Mouse (Mus musculus) MEL (cell line): ENCODE results near the gene Mrps21. TPM values are rescaled to one million over a fixed set of nuclear protein-coding genes. Genes with fewer than 3 reads are reported as not detected.
A peak's percentile ranks its signal among the peaks of the same experiment; 100 is the strongest.

ENCODE experiments used
- DNase-seq: peaks from one replicate; pipeline ENCODE4 v3.0.0; 2011; ENCODE audit warnings: low read depth, low spot score
- H3K27ac ChIP-seq: 2 replicates; pipeline ENCODE4 v1.5.1; 2012; ENCODE audit warnings: low read depth, mild to moderate bottlenecking, control low read depth, low read length, moderate library complexity; ENCODE audit not compliant: control insufficient read depth
- H3K27me3 ChIP-seq, 2 experiments: fragments of 150-350 bp in 1 of 2; sonication (generic) in 1 of 2; 2 replicates each; pipeline ENCODE4 v1.6.1; 2012; ENCODE audit warnings: low read length in 2 of 2, mild to moderate bottlenecking in 2 of 2, improper control_type of control experiment in 1 of 2, moderate library complexity in 1 of 2; ENCODE audit not compliant: insufficient read depth in 2 of 2, control insufficient read depth in 1 of 2
- H3K36me3 ChIP-seq, 2 experiments: 2 replicates each; pipeline ENCODE4 v1.6.1; 2012 to 2014; ENCODE audit warnings: low read length in 2 of 2, improper control_type of control experiment in 1 of 2, inconsistent platforms in 1 of 2, mild to moderate bottlenecking in 1 of 2; ENCODE audit not compliant: insufficient read depth in 2 of 2, control insufficient read depth in 1 of 2
- H3K4me1 ChIP-seq, 2 experiments: fragments of 150-350 bp in 1 of 2; sonication (generic) in 1 of 2; 2 replicates each; pipeline ENCODE4 v1.6.1; 2012; ENCODE audit warnings: low read length in 2 of 2, improper control_type of control experiment in 1 of 2, mild to moderate bottlenecking in 1 of 2; ENCODE audit not compliant: insufficient read depth in 2 of 2, control insufficient read depth in 1 of 2
- H3K4me3 ChIP-seq, 2 experiments: fragments of 150-350 bp in 1 of 2; sonication (generic) in 1 of 2; 2 replicates each; pipeline ENCODE4 v1.5.1; 2012; ENCODE audit warnings: low read depth in 2 of 2, low read length in 2 of 2, mild to moderate bottlenecking in 2 of 2, moderate library complexity in 2 of 2, control low read depth in 1 of 2, improper control_type of control experiment in 1 of 2; ENCODE audit not compliant: control insufficient read depth in 1 of 2, insufficient read depth in 1 of 2
- H3K79me2 ChIP-seq: 2 replicates; pipeline ENCODE4 v1.6.1; 2012; ENCODE audit warnings: mild to moderate bottlenecking, low read length, moderate library complexity; ENCODE audit not compliant: control insufficient read depth, poor library complexity, insufficient read depth
- H3K9ac ChIP-seq: 2 replicates; pipeline ENCODE4 v1.6.1; 2012; ENCODE audit warnings: low read depth, mild to moderate bottlenecking, control low read depth, low read length, moderate library complexity; ENCODE audit not compliant: control insufficient read depth, poor library complexity, severe bottlenecking
- H3K9me3 ChIP-seq: fragments of 150-350 bp; sonication (generic); replicated peaks from 2 replicates; pipeline ENCODE4 v1.6.1; 2012; ENCODE audit warnings: mild to moderate bottlenecking, low read length, improper control_type of control experiment, moderate library complexity; ENCODE audit not compliant: insufficient read depth
- BHLHE40 ChIP-seq: IDR thresholded peaks from 2 replicates; pipeline ENCODE4 v1.6.1; 2012; ENCODE audit warnings: low read depth, mild to moderate bottlenecking, inconsistent platforms, low read length, improper control_type of control experiment, borderline replicate concordance
- CHD1 ChIP-seq: IDR thresholded peaks from 2 replicates; pipeline ENCODE4 v1.6.1; 2012; ENCODE audit warnings: low read depth, mild to moderate bottlenecking, inconsistent platforms, low read length, improper control_type of control experiment
- CHD2 ChIP-seq: IDR thresholded peaks from 2 replicates; pipeline ENCODE4 v1.6.1; 2011; ENCODE audit warnings: low read length, improper control_type of control experiment
- ELF1 ChIP-seq: IDR thresholded peaks from 2 replicates; pipeline ENCODE4 v1.6.1; 2014; ENCODE audit warnings: low read depth, mild to moderate bottlenecking, inconsistent platforms, low read length, improper control_type of control experiment, moderate library complexity
- EP300 ChIP-seq, 2 experiments: IDR thresholded peaks; 2 replicates each; pipeline ENCODE4 v1.6.1; 2011; ENCODE audit warnings: improper control_type of control experiment in 2 of 2, low read length in 2 of 2, low read depth in 1 of 2, mild to moderate bottlenecking in 1 of 2
- ETS1 ChIP-seq: IDR thresholded peaks from 2 replicates; pipeline ENCODE4 v1.6.1; 2012; ENCODE audit warnings: low read depth, mild to moderate bottlenecking, inconsistent platforms, low read length, improper control_type of control experiment, moderate library complexity
- GABPA ChIP-seq: IDR thresholded peaks from 2 replicates; pipeline ENCODE4 v1.6.1; 2012; ENCODE audit warnings: low read depth, mild to moderate bottlenecking, inconsistent platforms, low read length, improper control_type of control experiment, moderate library complexity
- GATA1 ChIP-seq: IDR thresholded peaks from 2 replicates; pipeline ENCODE4 v1.6.1; 2011; ENCODE audit warnings: low read depth, low read length, improper control_type of control experiment
- HCFC1 ChIP-seq: IDR thresholded peaks from 2 replicates; pipeline ENCODE4 v1.6.1; 2012; ENCODE audit warnings: low read depth, mild to moderate bottlenecking, inconsistent platforms, low read length, improper control_type of control experiment, moderate library complexity
- JUND ChIP-seq: IDR thresholded peaks from 2 replicates; pipeline ENCODE4 v1.6.1; 2011; ENCODE audit warnings: low read depth, mild to moderate bottlenecking, improper control_type of control experiment, low read length
- MAZ ChIP-seq: IDR thresholded peaks from 2 replicates; pipeline ENCODE4 v1.6.1; 2012; ENCODE audit warnings: low read depth, mild to moderate bottlenecking, inconsistent platforms, low read length, improper control_type of control experiment
- MEF2A ChIP-seq: IDR thresholded peaks from 2 replicates; pipeline ENCODE4 v1.6.1; 2014; ENCODE audit warnings: low read depth, mild to moderate bottlenecking, inconsistent platforms, low read length, improper control_type of control experiment; ENCODE audit not compliant: poor library complexity, insufficient replicate concordance, severe bottlenecking; ENCODE audit errors: extremely low read depth
- MXI1 ChIP-seq: IDR thresholded peaks from 2 replicates; pipeline ENCODE4 v1.6.1; 2011; ENCODE audit warnings: mild to moderate bottlenecking, low read depth, low read length, improper control_type of control experiment
- MYB ChIP-seq: IDR thresholded peaks from 2 replicates; pipeline ENCODE4 v1.6.1; 2011; ENCODE audit warnings: mild to moderate bottlenecking, low read depth, low read length, improper control_type of control experiment
- NELFE ChIP-seq: IDR thresholded peaks from 2 replicates; pipeline ENCODE4 v1.6.1; 2011; ENCODE audit warnings: low read depth, low read length, improper control_type of control experiment
- POLR2AphosphoS5 ChIP-seq: IDR thresholded peaks from 2 replicates; pipeline ENCODE4 v1.6.1; 2012; ENCODE audit warnings: low read depth, borderline replicate concordance, mild to moderate bottlenecking, inconsistent platforms, low read length, moderate library complexity, mixed read lengths
- RAD21 ChIP-seq: IDR thresholded peaks from 2 replicates; pipeline ENCODE4 v1.6.1; 2011; ENCODE audit warnings: mild to moderate bottlenecking, low read depth, low read length, improper control_type of control experiment
- RCOR1 ChIP-seq: IDR thresholded peaks from 2 replicates; pipeline ENCODE4 v1.6.1; 2012; ENCODE audit warnings: low read depth, mild to moderate bottlenecking, inconsistent platforms, low read length, improper control_type of control experiment
- SIN3A ChIP-seq: IDR thresholded peaks from 2 replicates; pipeline ENCODE4 v1.6.1; 2012; ENCODE audit warnings: low read length, improper control_type of control experiment, inconsistent platforms
- SMC3 ChIP-seq: IDR thresholded peaks from 2 replicates; pipeline ENCODE4 v1.6.1; 2011; ENCODE audit warnings: low read depth, low read length, improper control_type of control experiment
- TAL1 ChIP-seq: IDR thresholded peaks from 2 replicates; pipeline ENCODE4 v1.6.1; 2012; ENCODE audit warnings: mild to moderate bottlenecking, inconsistent platforms, low read length, moderate library complexity, mixed read lengths
- USF1 ChIP-seq: IDR thresholded peaks from 2 replicates; pipeline ENCODE4 v1.6.1; 2014; ENCODE audit warnings: low read depth, mild to moderate bottlenecking, inconsistent platforms, low read length, improper control_type of control experiment, moderate library complexity
- USF2 ChIP-seq, 2 experiments: IDR thresholded peaks; 2 replicates each; pipeline ENCODE4 v1.6.1; 2011 to 2012; ENCODE audit warnings: improper control_type of control experiment in 2 of 2, low read length in 2 of 2, borderline replicate concordance in 1 of 2, inconsistent platforms in 1 of 2, low read depth in 1 of 2, mild to moderate bottlenecking in 1 of 2; ENCODE audit not compliant: insufficient read depth in 1 of 2
- ZNF384 ChIP-seq: IDR thresholded peaks from 2 replicates; pipeline ENCODE4 v1.6.1; 2012; ENCODE audit warnings: low read depth, mild to moderate bottlenecking, inconsistent platforms, low read length, improper control_type of control experiment
- polyA plus RNA-seq, 2 experiments: library from polyadenylated mRNA; stranded (reverse) in 1 of 2; unstranded in 1 of 2; fragments of >175 nt in 1 of 2; fragments of >200 nt in 1 of 2; gene quantifications; 2 replicates each; pipeline versions ENCODE4 v1.2.1 to v1.2.4; 2012; ENCODE audit warnings: low replicate concordance in 2 of 2, low read depth in 1 of 2; ENCODE audit not compliant: insufficient read length in 2 of 2, insufficient read depth in 1 of 2, missing spikeins in 1 of 2
- total RNA-seq: library from RNA; depleted of rRNA; stranded (reverse); fragments of 300-350 nt; gene quantifications from 2 replicates; pipeline ENCODE4 v1.2.3, GENCODE M21; 2012

Mrps21 gene
- total and polyA plus RNA-seq, 3 experiments, result 469 to 586 TPM; not detected in 1

DNA sequence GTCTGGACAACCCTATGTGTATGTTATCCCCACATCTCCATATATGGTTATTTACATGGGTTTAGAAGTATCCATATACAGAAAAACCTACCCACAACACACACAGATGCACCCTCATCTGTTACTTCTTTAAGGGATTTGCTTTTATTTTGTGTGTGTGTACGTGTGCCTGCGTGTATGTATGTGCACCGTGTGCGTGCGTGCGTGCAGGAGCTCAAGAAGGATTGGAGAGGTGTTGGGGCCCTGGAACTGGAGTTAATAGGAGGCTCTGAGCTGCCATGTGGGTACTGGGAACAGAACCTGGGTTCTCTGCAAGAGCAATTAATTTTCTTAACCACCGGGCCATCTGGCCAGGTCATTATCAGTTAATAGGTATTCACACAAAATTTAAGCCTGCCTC lies 729 bp upstream of the Mrps21 start:
- peak; percentile 87 for DNase-seq
- peak overlapping the region; percentile 57; the same call in 1 of the 2 replicates for H3K27ac ChIP-seq

DNA sequence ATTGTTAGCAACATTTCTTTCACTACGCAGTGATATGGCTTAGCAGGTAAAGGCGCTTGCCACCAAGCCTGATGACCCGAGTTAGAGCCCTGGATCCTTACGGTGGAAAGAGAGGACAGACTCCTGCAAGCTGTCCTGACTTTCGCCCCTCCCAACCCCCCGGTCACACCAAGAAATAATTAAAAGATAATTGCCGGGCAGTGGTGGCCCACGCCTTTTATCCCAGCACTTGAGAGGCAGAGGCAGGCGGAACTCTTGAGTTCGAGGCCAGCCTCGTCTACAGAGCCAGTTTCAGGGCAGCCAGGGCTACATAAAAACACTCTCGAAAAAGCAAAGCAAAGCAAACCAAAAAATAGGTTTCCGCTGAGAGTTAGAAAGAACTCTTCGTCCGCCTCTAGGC lies 343 bp downstream of the Mrps21 start:
- Histone ChIP-seq H3K4me3 (peak overlapping the region; percentile 75 to 80), H3K27ac (peak overlapping the region; percentile 85), H3K9ac (peak overlapping the region; percentile 83), H3K27me3 (no peaks in the 10 kb centered on the region), H3K4me1 (peaks cover 4 to 8% of the 10 kb centered on the region in 2 experiments), H3K36me3 (peaks cover 3 to 17% of the 10 kb centered on the region in 2 experiments), H3K9me3 (no peaks in the 10 kb centered on the region), H3K79me2 (peaks cover 37% of the 10 kb centered on the region)
- DNase-seq, result no peak
- TF ChIP-seq JUND (0 out of 2 replicates have a peak, but pooled peaks have one; percentile 11), BHLHE40 (no peak), EP300 (IDR thresholded peaks at IDR 0.05; ENCODE audit: low read depth in 1 of 2, low read length in 2 of 2) (no peak)

More for the DNA sequence above, 729 bp upstream of the Mrps21 start:
- no peak for TF ChIP-seq RAD21
- no peak for TF ChIP-seq BHLHE40
- TF ChIP-seq MEF2A, result no peak
- TF ChIP-seq MAZ, result no peak
- TF ChIP-seq TAL1, result no peak
- TF ChIP-seq HCFC1, result no peak
- TF ChIP-seq GATA1, result 0 out of 2 replicates have a peak, but pooled peaks have one; percentile 4
- TF ChIP-seq RCOR1, result no peak
- peak; percentile 73 for TF ChIP-seq MXI1
- no peak for TF ChIP-seq ETS1
- Histone ChIP-seq H3K27me3 (no peaks in the 10 kb centered on the region), H3K36me3 (peaks cover 3 to 17% of the 10 kb centered on the region in 2 experiments), H3K4me1 (peaks cover 4 to 8% of the 10 kb centered on the region in 2 experiments), H3K9me3 (no peaks in the 10 kb centered on the region), H3K79me2 (peaks cover 37% of the 10 kb centered on the region), H3K4me3 (peak overlapping the region; percentile 75 to 80), H3K9ac (peak overlapping the region; percentile 83)

DNA sequence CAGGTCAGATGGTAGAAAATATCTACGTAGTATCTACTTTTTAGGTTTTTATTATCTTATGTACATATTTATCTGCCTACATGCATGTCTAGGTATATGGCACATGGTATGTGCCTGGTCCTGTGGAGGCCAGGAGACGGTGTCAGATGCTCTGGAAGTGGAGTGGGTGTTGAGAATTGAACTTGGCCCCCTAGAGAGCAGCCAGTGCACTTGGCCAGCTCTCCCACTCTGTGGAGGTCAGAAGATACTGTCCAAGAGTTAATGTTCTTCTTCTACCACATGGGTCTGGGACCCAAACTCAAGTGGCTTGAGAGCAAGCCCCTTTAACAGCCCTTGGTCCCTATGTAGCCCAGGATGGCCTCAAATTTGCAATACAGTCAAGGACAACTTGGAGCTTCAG lies 3.9 kb downstream of the Mrps21 start:
- peaks cover 4% of the 10 kb centered on the region in 2 experiments for H3K4me1 ChIP-seq
- TF ChIP-seq MXI1 (no peak), MEF2A (no peak), CHD1 (no peak), ETS1 (no peak), MAZ (no peak), SMC3 (no peak), USF2 (IDR thresholded peaks at IDR 0.05; ENCODE audit: borderline replicate concordance in 1 of 2, insufficient read depth in 1 of 2, low read depth in 1 of 2, low read length in 2 of 2) (no peak), POLR2AphosphoS5 (no peak), SIN3A (no peak), CHD2 (no peak), ZNF384 (no peak), TAL1 (no peak), GATA1 (no peak), ELF1 (no peak), USF1 (no peak), GABPA (no peak), NELFE (no peak), MYB (no peak), RAD21 (no peak), JUND (no peak)
- no peak for DNase-seq
- H3K27me3 ChIP-seq, result no peaks in the 10 kb centered on the region
- H3K4me3 ChIP-seq, result no peak overlapping the region
- H3K36me3 ChIP-seq, result peaks cover 3 to 11% of the 10 kb centered on the region in 2 experiments
- no peak overlapping the region for H3K9ac ChIP-seq
- H3K9me3 ChIP-seq, result no peaks in the 10 kb centered on the region
- peaks cover 22% of the 10 kb centered on the region for H3K79me2 ChIP-seq
- H3K27ac ChIP-seq, result no peak overlapping the region
